Mouse (Mus musculus): Measurements from ENCODE around the gene Abcg5. TPM values are rescaled to one million over a fixed set of nuclear protein-coding genes. Genes with fewer than 3 reads are reported as not detected.

The Abcg5 gene
- polyA plus RNA-seq, 1 experiment, result not detected

DNA sequence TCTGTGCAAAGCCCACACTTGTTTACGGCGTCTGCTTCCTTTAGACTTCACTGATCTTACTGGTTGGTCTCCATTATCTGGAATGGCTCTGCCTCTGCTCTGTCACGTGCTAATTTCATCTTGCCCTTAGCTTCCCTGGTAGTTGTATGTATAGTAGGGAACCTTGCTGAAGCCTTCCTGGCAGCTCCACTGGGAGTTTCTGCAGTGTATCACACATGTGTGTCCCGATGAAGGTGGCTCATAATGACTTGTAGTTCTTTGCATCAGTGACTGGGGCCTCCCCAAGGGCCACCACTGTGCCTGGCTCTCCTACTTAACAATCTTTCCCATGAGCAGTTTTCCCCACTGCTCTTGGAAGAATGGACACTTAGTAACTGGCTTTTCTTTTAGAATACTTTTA is 74.2 kb downstream of the Abcg5 start:
- no peak for TF ChIP-seq REST (IDR thresholded peaks at IDR 0.05; ENCODE audit: insufficient read depth, insufficient read length)
- TF ChIP-seq MAX (IDR thresholded peaks at IDR 0.05; ENCODE audit: low read depth), result no peak
- TF ChIP-seq TCF12 (IDR thresholded peaks at IDR 0.05; ENCODE audit: insufficient read depth, poor library complexity, severe bottlenecking), result no peak
- no peak for TF ChIP-seq POLR2A (IDR thresholded peaks at IDR 0.05; ENCODE audit: insufficient read length, low read depth)
- TF ChIP-seq MYOG (IDR thresholded peaks at IDR 0.05; ENCODE audit: control insufficient read depth in 1 of 3, insufficient read depth in 1 of 3, insufficient read length in 2 of 3, low read depth in 2 of 3), result no peak
- TF ChIP-seq TCF3 (IDR thresholded peaks at IDR 0.05; ENCODE audit: insufficient read length, low read depth), result no peak
- no peak for TF ChIP-seq SRF (IDR thresholded peaks at IDR 0.05; ENCODE audit: control insufficient read depth, insufficient read length, low read depth)
- TF ChIP-seq POLR2AphosphoS2 (IDR thresholded peaks at IDR 0.05; ENCODE audit: insufficient read length, low read depth), result no peak
- TF ChIP-seq E2F4 (IDR thresholded peaks at IDR 0.05; ENCODE audit: insufficient read depth), result no peak
- no peak for TF ChIP-seq CEBPB (IDR thresholded peaks at IDR 0.05; ENCODE audit: insufficient read depth, poor library complexity, severe bottlenecking)
- TF ChIP-seq MYOD1 (IDR thresholded peaks at IDR 0.05; ENCODE audit: control insufficient read depth in 1 of 3, insufficient read length in 2 of 3, low read depth in 2 of 3), result no peak
- H3ac ChIP-seq (ENCODE audit: control insufficient read depth, insufficient read length), result no peak overlapping the region
- no peak overlapping the region for H3K4me3 ChIP-seq
- H3K27me3 ChIP-seq (ENCODE audit: control insufficient read depth, insufficient read depth, insufficient read length), result no peaks in the 10 kb centered on the region
- H3K79me2 ChIP-seq (ENCODE audit: control insufficient read depth, insufficient read depth), result no peaks in the 10 kb centered on the region
- no peak overlapping the region for H3K4me2 ChIP-seq (ENCODE audit: low read depth)
- H3K36me3 ChIP-seq (ENCODE audit: control insufficient read depth, insufficient read depth), result peaks cover 26% of the 10 kb centered on the region

Other genes with a start within 250 kb of the Abcg5 start
- 5.5 TPM for gene Thada, start 216.8 kb downstream of the Abcg5 start, polyA plus RNA-seq (2012; fragmentation: generic; extraction: Trizol)
- 6.4 TPM for gene Plekhh2, start 171.1 kb downstream of the Abcg5 start, polyA plus RNA-seq (2012; fragmentation: generic; extraction: Trizol)
- gene Dync2li1, start 56.5 kb downstream of the Abcg5 start, polyA plus RNA-seq (2012; fragmentation: generic; extraction: Trizol), result 10.1 TPM
- gene Abcg8, start 6.7 kb downstream of the Abcg5 start, polyA plus RNA-seq (2012; fragmentation: generic; extraction: Trizol), result 0.05 TPM
- gene Lrpprc, start 107.8 kb upstream of the Abcg5 start, polyA plus RNA-seq (2012; fragmentation: generic; extraction: Trizol), result 23.3 TPM

All from myocyte (in vitro differentiated cells).